Mouse (Mus musculus): ENCODE data around the gene Acot7. TPM values are rescaled to one million over a fixed set of nuclear protein-coding genes. Genes with fewer than 3 reads are reported as not detected.

Acot7 gene
- total RNA-seq, 2 experiments from 2014 or later: 15.0 to 18.5 TPM

GRCm38 (mm10) chr4:152288398-152288945, 110.5 kb downstream of the Acot7 start:
- no peak for DNase-seq
- intact Hi-C loops (cut with DNase I): no loop called here

GRCm38 (mm10) chr4:152290385-152290784, 112.5 kb downstream of the Acot7 start:
- intact Hi-C loops (cut with DNase I): no loop called here
- no peak for DNase-seq

GRCm38 (mm10) chr4:152290991-152291390, 113.1 kb downstream of the Acot7 start:
- no peak for DNase-seq
- intact Hi-C loops (cut with DNase I): no loop called here

- DNase-seq: no peak
- intact Hi-C loops (cut with DNase I): no loop called here
These were observed 113.6 kb downstream of the Acot7 start, which contains the start of gene Hes3 for GRCm38 (mm10) chr4:152291562-152291961. Gene Hes3, minus strand, starts transcription at chr4:152291662.

- intact Hi-C loops (cut with DNase I): no loop called here
- no peak for DNase-seq
These were observed 114.3 kb downstream of the Acot7 start for GRCm38 (mm10) chr4:152292102-152292765.

- DNase-seq: no peak
- intact Hi-C loops (cut with DNase I): no loop called here
These were observed 116.4 kb downstream of the Acot7 start for GRCm38 (mm10) chr4:152294188-152294929.

- intact Hi-C loops (cut with DNase I): no loop called here
These were observed 118.0 kb downstream of the Acot7 start for GRCm38 (mm10) chr4:152295916-152296315.

GRCm38 (mm10) chr4:152296371-152296770, 118.4 kb downstream of the Acot7 start:
- intact Hi-C loops (cut with DNase I): no loop called here
- DNase-seq: no peak

More at GRCm38 (mm10) chr4:152295916-152296315, 118.0 kb downstream of the Acot7 start:
- no peak for DNase-seq

GRCm38 (mm10) chr4:152296874-152297861, 119.2 kb downstream of the Acot7 start, which contains the start of gene Icmt:
Gene Icmt, plus strand, starts transcription at chr4:152297227.
- intact Hi-C loops (cut with DNase I): no loop called here
- DNase-seq: peak; percentile 99 to 100

GRCm38 (mm10) chr4:152298836-152299235, 120.9 kb downstream of the Acot7 start:
- intact Hi-C loops (cut with DNase I): no loop called here
- no peak for DNase-seq

- no peak for DNase-seq
- intact Hi-C loops (cut with DNase I): no loop called here
These were observed 122.4 kb downstream of the Acot7 start for GRCm38 (mm10) chr4:152300375-152300774.

- intact Hi-C loops (cut with DNase I): no loop called here
- no peak for DNase-seq
These were observed 124.1 kb downstream of the Acot7 start for GRCm38 (mm10) chr4:152302012-152302411.

- intact Hi-C loops (cut with DNase I): no loop called here
- no peak for DNase-seq
These were observed 125.2 kb downstream of the Acot7 start for GRCm38 (mm10) chr4:152303172-152303571.

GRCm38 (mm10) chr4:152304685-152305084, 126.8 kb downstream of the Acot7 start:
- DNase-seq: no peak

GRCm38 (mm10) chr4:152305991-152306390, 128.1 kb downstream of the Acot7 start:
- no peak for DNase-seq
- intact Hi-C loops (cut with DNase I): no loop called here

More at GRCm38 (mm10) chr4:152304685-152305084, 126.8 kb downstream of the Acot7 start:
- intact Hi-C loops (cut with DNase I): no loop called here

GRCm38 (mm10) chr4:152307542-152307941, 129.6 kb downstream of the Acot7 start:
- intact Hi-C loops (cut with DNase I): no loop called here
- no peak for DNase-seq

GRCm38 (mm10) chr4:152312186-152312585, 134.3 kb downstream of the Acot7 start:
- intact Hi-C loops (cut with DNase I): no loop called here
- no peak for DNase-seq

GRCm38 (mm10) chr4:152313211-152313632, 135.3 kb downstream of the Acot7 start:
- DNase-seq: no peak
- intact Hi-C loops (cut with DNase I): no loop called here

GRCm38 (mm10) chr4:152313934-152314333, 136.0 kb downstream of the Acot7 start:
- intact Hi-C loops (cut with DNase I): no loop called here
- DNase-seq: no peak

GRCm38 (mm10) chr4:152315498-152316213, 137.7 kb downstream of the Acot7 start:
- intact Hi-C loops (cut with DNase I): no loop called here
- DNase-seq: no peak

Data from gastrocnemius, postnatal 36 days (tissue).